In the genomic region with DNA sequence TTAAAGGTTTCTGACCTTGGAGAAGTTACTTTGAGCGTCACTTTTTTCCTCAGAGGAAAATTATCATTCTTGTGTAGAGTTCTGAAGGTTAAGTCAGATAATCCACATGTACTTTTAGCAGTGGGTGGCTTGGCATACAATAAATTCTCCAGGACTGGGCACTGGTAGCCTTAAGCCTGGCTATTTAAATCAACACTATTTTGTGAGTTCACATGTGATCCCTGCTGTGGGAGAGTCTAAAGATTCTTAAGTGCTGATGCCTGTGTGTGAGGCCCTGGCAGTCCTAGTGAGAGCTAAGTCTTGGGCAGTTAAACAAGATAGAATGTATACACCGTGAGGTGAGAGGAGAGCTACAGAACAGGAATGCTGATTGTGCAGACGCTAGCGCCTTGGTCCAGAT, we compare ENCODE assay signal across 9 mouse cellular contexts. TPM values are rescaled to one million over a fixed set of nuclear protein-coding genes. Genes with fewer than 3 reads are reported as not detected.
DNase-seq lines count a peak whose midpoint lies in the region; ATAC-seq lines count a peak whose summit lies in the region.
"Had no signal": no experiment of that assay in that cellular context is flagged by ENCODE, and none has a peak within 500 bp of the region (broad histone marks: within the 10 kb centered on the region; RNA-seq: fewer than 3 reads in every experiment).

No protein-coding gene starts in this region.

- WGBS in heart, embryonic 15.5 days = 23% methylated on average over 4 of the region's 4 CpGs
- WGBS in hindbrain, embryonic 10.5 days = 62% methylated on average over 4 of the region's 4 CpGs
- WGBS in midbrain, embryonic 11.5 days = 43% methylated on average over 4 of the region's 4 CpGs

- no peak for ATAC-seq in heart, embryonic 15.5 days (replicated peaks; ENCODE audit: insufficient number of reproducible peaks, insufficient read depth, low FRiP score, low read depth)
- ATAC-seq in midbrain, embryonic 11.5 days (ENCODE audit: low FRiP score) = no peak

- H3K4me1 ChIP-seq in heart, embryonic 15.5 days (replicated peaks) = peaks cover 34% of the 10 kb centered on the region
- peaks cover 35% of the 10 kb centered on the region for H3K4me1 ChIP-seq in hindbrain, embryonic 10.5 days (replicated peaks)
- peaks cover 14% of the 10 kb centered on the region for H3K4me1 ChIP-seq in midbrain, embryonic 11.5 days (ENCODE audit: control insufficient read depth, insufficient read depth, low read length)

- H3K9ac ChIP-seq in heart, embryonic 15.5 days = peak overlapping the region; percentile 99
- H3K9ac ChIP-seq in midbrain, embryonic 11.5 days (ENCODE audit: low read length) = peak overlapping the region; percentile 99

- H3K36me3 ChIP-seq in heart, embryonic 15.5 days = no peaks in the 10 kb centered on the region
- H3K36me3 ChIP-seq in hindbrain, embryonic 10.5 days = 0 out of 2 replicates have a peak, but pooled peaks cover 1% of the 10 kb centered on the region
- H3K36me3 ChIP-seq in midbrain, embryonic 11.5 days (ENCODE audit: control insufficient read depth, insufficient read depth, low read length) = no peaks in the 10 kb centered on the region

- no peaks in the 10 kb centered on the region for H3K27me3 ChIP-seq in heart, embryonic 15.5 days
- H3K27me3 ChIP-seq in hindbrain, embryonic 10.5 days (ENCODE audit: insufficient read depth, poor library complexity, severe bottlenecking) = no peaks in the 10 kb centered on the region; the same call in 1 of the 2 replicates
- H3K27me3 ChIP-seq in midbrain, embryonic 11.5 days (ENCODE audit: control insufficient read depth, insufficient read depth, low read length) = no peaks in the 10 kb centered on the region

- peak overlapping the region; percentile 73 for H3K4me2 ChIP-seq in heart, embryonic 15.5 days
- peak overlapping the region; percentile 48 for H3K4me2 ChIP-seq in midbrain, embryonic 11.5 days

- DNase-seq in heart, postnatal 4 days = no peak
- DNase-seq in NIH3T3 (ENCODE audit: low read depth) = peak; percentile 37
- no peak for DNase-seq in hindbrain, embryonic 10.5 days (ENCODE audit: low spot score)
- peak; percentile 86 for DNase-seq in midbrain, embryonic 11.5 days (ENCODE audit: low spot score, missing footprints)
- no peak for DNase-seq in cerebellum, adult 11-12 months
- DNase-seq in layer of hippocampus, postnatal 10 days (ENCODE audit: low spot score in 2 of 2) = no peak
- DNase-seq in cerebellum, adult 11 months = no peak
- DNase-seq: gastrocnemius, postnatal 10 days had no signal

- peak overlapping the region; percentile 98 for H3K27ac ChIP-seq in heart, embryonic 15.5 days
- H3K27ac ChIP-seq in hindbrain, embryonic 10.5 days = peak overlapping the region; percentile 99
- H3K27ac ChIP-seq in midbrain, embryonic 11.5 days (ENCODE audit: low read depth, low read length) = no peak overlapping the region

- H3K9me3 ChIP-seq in heart, embryonic 15.5 days (replicated peaks) = no peaks in the 10 kb centered on the region
- H3K9me3 ChIP-seq in hindbrain, embryonic 10.5 days = no peaks in the 10 kb centered on the region
- H3K9me3 ChIP-seq in midbrain, embryonic 11.5 days (ENCODE audit: control insufficient read depth, low read length) = no peaks in the 10 kb centered on the region

- H3K4me3 ChIP-seq in heart, embryonic 15.5 days = peak overlapping the region; percentile 88
- H3K4me3 ChIP-seq in hindbrain, embryonic 10.5 days = peak overlapping the region; percentile 79
- H3K4me3 ChIP-seq in midbrain, embryonic 11.5 days (ENCODE audit: low read depth, low read length) = peak overlapping the region; percentile 98

RNA-seq across cellular contexts. Expression of a gene that starts 1.9 kb away (rescaled TPM):
- 22.5 and 23.2 TPM in 2 replicates for polyA plus RNA-seq in heart, embryonic 15.5 days (2015; fragmentation: Nextera tagmentation; extraction: Ambion mirVana)
- 100 to 1,000 TPM; 116 to 121 TPM for total RNA-seq in heart, postnatal 4 days (2021)
- 15.2 and 16.8 TPM in 2 replicates for polyA plus RNA-seq in hindbrain, embryonic 10.5 days (2016; fragmentation: Nextera tagmentation; extraction: Ambion mirVana)
- 27.5 and 28.2 TPM in 2 replicates for polyA plus RNA-seq in midbrain, embryonic 11.5 days (2014; fragmentation: Nextera tagmentation; extraction: Ambion mirVana)
- 10 to 100 TPM; 31.2 to 33.4 TPM for total RNA-seq in layer of hippocampus, postnatal 10 days (2021)

RNA-seq across cellular contexts. Expression of a gene that starts 47.8 kb away (rescaled TPM):
- polyA plus RNA-seq in heart, embryonic 15.5 days (2015; fragmentation: Nextera tagmentation; extraction: Ambion mirVana) = 17.8 and 19.0 TPM in 2 replicates
- total RNA-seq in heart, postnatal 4 days (2021) = 10 to 100 TPM; 13.2 TPM
- polyA plus RNA-seq in hindbrain, embryonic 10.5 days (2016; fragmentation: Nextera tagmentation; extraction: Ambion mirVana) = 3.6 and 4.3 TPM in 2 replicates
- polyA plus RNA-seq in midbrain, embryonic 11.5 days (2014; fragmentation: Nextera tagmentation; extraction: Ambion mirVana) = 3.3 and 4.5 TPM in 2 replicates
- total RNA-seq in layer of hippocampus, postnatal 10 days (2021) = 1 to 10 TPM; 2.1 to 2.4 TPM

RNA-seq across cellular contexts. Expression of a gene that starts 58.5 kb away (rescaled TPM):
- polyA plus RNA-seq in heart, embryonic 15.5 days (2015; fragmentation: Nextera tagmentation; extraction: Ambion mirVana) = not detected in 2 replicates
- total RNA-seq in heart, postnatal 4 days (2021) = not detected
- not detected in 2 replicates for polyA plus RNA-seq in hindbrain, embryonic 10.5 days (2016; fragmentation: Nextera tagmentation; extraction: Ambion mirVana)
- not detected in 2 replicates for polyA plus RNA-seq in midbrain, embryonic 11.5 days (2014; fragmentation: Nextera tagmentation; extraction: Ambion mirVana)
- total RNA-seq in layer of hippocampus, postnatal 10 days (2021) = not detected
- total RNA-seq: gastrocnemius, postnatal 10 days had no signal

Comparison
In these comparisons a context has a peak if more than half of its experiments do, and no peak if none do; other contexts are left out.
1. DNase-seq: peak in NIH3T3 (single experiment) and midbrain, embryonic 11.5 days (single experiment); none in heart, postnatal 4 days (single experiment), hindbrain, embryonic 10.5 days (single experiment), cerebellum, adult 11-12 months (single experiment), layer of hippocampus, postnatal 10 days (0 of 2) and cerebellum, adult 11 months (single experiment).
2. Peak in every context shown above with its lines, with median percentiles within 50 percentile points of each other: H3K4me3 ChIP-seq.